Mouse (Mus musculus) megakaryocyte-erythroid progenitor cell, adult 5-6 weeks (primary cell): Measurements from ENCODE around the gene Caln1. TPM values are rescaled to one million over a fixed set of nuclear protein-coding genes. Genes with fewer than 3 reads are reported as not detected.

Experiments
- ATAC-seq: replicated peaks from 2 replicates; pipeline ENCODE4 v1.8.0; 2016; ENCODE audit warnings: mild to moderate bottlenecking, inconsistent platforms; ENCODE audit not compliant: severe bottlenecking, poor library complexity, low FRiP score, low TSS enrichment
- total RNA-seq, 2 experiments: library from RNA; stranded (forward) in 1 of 2; stranded (reverse) in 1 of 2; fragments of 200-1000, 215-1000 nt in 1 of 2; fragments of >200 nt in 1 of 2; fragmentation: Nextera tagmentation in 1 of 2; gene quantifications; 2 replicates each; pipeline ENCODE4 v1.2.3; 2014 to 2017

The Caln1 gene
- total RNA-seq, 2 experiments from 2014 or later = not detected

DNA sequence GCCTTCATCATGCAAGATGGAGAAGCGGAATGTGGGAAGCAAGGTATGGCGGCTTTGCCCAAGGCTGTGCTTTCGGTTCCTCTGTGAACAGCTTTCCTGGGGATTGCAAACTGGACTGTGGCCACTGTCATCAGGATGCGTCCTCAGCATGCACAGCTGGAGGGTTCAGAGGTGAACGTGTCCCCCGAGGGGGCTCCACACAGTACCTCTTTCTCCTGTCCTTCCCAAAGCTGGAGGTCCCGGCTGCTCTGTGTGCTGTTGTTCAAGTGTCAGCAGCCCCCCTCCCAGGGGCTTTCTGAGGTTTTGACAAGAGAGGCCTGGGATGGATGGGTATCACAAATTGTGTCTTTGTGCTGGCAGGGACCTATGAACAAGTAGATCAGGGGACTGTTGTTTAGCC, 17.2 kb downstream of the Caln1 start:
- no peak for ATAC-seq

DNA sequence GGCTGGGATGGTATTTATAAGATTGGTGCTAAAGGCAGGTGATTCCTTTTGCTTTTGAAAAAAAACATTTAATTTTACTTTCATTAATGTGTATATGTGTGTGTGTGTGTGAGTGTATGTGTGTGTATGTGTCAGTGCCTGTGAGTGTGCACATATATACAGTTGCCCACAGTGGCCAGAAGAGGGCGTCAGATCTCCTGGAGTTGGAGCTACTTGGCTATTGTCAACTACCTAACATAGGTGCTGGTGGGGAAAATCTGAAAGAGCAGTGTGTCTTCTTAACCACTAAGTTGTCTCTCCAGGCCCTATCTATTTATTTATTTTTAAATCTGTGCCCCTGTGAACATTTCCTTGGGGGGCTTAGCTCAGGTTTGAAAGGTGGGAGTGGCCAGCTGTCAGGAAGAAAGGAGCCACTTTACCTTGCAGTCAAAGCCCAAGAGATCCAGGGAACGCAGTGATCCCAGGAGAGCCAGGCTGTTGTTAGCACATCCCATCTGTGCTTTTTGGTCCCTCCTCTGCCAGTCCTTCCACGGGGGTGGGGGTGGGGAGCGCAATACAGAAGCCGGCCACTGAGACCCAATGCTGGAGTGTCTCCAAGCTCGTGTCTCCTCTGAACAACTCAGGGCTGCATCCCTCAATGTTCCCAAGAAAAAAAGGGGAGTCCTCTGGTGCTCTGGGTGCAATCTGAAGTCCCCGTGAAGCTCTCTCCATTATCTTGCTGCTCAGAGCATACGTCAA, 24.5 kb downstream of the Caln1 start:
- ATAC-seq = no peak

DNA sequence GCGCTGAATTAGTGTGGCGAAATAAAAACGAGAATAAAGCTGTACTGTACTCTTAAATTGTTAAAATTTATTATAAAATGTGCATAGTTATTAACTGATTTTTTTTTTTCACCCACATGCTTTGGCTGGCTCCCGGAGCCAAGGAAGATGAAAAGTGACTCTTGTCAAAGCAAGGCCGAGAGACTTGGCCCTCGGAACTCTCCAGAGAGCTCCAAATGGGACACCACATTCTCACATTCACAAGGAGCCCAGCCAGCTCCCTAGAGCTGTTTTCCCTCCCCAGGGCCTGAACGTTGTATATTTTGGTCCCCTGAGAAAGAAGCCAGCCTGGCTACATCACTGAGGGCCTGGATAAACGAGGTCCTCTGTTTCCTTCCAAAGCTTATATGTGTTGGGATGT, 25.1 kb downstream of the Caln1 start:
- ATAC-seq = no peak

DNA sequence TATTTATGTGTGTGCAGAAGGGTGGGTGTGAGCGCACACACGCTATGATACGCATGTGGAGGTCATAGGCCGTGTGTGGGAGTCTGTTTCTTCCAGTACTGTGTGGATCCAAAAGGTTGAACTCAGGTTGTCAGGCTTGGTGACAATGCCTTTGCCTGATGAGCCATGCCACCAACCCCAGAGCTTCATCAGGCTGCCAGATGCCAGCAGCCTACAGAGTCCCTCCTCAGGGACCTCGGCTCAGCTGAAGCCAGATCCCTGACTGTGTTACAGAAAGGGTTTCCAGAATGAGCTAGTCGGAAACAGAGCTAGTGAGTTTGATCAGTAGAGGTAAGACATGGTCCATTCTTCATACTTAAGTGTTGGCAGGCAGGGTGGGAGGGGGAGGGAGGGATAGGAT, 25.9 kb downstream of the Caln1 start:
- no peak for ATAC-seq

DNA sequence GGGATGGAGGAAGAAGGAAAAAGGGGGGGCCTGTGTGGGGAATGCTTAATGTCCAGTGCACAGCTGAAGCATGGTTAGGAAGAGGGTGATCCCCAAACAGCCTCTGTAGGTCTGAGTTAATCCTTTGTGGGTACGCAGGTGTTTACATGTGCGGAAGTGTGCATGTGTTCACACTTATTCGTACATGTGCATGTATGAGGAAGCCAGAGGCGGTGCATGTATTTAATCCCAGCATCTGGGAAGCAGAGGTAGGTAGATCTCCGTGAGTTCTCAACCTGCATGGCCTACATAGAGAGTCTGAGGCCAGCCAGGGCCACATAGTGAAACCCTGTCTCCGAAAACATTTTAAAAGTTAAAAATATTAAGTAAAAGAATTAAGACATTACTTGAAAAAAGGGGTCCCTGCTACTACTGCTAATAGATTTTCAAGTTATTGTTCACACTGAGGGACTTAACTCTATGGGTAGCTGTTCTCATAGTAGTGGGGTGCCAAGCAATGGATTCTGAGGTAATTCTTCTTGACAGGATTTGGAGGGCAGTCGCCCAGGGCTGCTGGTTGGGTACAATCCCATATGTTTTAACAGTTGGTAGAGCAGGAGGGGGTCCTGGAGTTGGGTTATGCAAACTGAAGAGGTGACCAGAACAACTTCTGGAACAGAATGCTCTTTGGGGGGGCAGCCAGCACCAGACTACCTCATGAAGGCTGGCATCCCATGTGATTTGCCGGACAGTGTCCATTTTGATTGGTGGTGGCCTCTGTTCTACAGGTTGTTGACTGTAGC, 31.1 kb downstream of the Caln1 start:
- ATAC-seq = no peak

DNA sequence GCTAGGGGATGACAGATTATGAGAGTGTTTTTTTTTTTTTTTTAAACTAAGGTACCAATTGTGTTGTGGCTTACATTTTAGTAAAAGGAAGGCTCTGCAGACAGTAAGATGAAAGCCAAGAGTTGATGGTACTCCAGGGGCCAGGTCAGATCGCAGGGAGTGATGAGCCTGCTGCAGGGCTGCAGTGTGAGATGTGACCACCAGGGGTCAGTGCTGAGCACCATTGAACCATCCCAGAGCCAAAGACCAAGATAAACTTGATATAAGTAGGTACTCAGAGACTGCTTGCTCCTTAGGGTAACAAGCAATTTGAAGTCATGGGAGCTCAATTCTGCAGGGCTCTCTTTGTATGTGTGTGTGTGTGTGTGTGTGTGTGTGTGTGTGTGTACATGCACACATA, 35.9 kb downstream of the Caln1 start:
- peak; percentile 84 for ATAC-seq

DNA sequence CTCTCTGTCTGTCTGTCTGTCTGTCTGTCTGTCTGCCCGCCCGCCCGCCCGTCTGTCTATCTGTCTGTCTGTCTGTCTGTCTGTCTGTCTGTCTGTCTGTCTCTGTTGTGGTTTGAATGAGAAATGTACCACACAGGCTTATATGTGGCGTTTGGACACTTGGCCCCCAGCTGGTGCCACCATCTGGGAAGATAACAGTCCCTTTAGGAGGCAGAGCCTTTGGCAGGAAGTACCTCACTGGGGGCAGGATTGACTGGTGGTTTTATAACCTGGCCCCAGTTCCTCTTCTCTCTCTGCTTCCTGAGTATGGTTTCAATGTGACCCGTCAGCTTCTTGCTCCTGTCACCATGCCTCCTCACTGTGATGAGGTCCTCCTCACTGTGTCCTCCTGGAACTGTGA, 40.5 kb downstream of the Caln1 start:
- no peak for ATAC-seq

DNA sequence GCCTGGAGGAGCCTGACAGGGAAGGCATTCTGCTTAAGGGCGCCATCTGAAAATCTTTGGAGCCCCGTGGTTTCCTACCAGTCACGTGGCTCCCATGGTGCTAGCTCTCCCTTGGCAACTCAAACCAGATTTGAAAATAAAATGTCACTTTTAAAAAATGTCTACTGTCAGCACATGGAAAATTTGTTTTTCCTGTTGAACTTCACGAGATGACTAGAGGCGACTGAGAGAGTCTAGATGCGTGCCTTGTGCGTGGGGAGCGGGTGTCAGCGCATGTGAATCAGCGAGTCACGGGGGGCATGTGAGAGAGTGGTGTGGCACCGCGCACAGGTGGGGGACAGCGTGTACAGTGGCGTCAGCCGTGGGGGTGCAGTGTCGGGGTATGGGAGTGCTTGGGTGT, 42.3 kb downstream of the Caln1 start:
- ATAC-seq = no peak

DNA sequence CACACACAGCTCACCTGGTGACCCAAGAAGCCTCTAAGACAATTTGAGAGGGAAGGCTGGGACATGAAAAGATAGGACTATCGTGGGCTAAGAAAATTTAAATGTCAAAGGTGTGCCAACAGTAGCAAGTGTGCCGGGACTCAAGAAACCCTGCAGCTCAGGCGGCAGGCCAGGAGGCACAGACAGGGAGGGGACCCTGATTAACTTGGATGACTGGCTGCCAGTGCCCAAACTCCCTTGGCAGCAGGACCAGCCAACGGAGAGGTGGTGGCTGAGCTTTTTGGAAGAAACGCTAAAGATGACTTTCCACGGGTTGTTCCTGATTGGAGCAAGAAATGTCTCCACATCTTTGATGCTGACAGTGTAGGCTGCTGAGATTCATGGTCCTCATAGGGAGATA, 78.2 kb downstream of the Caln1 start:
- no peak for ATAC-seq

DNA sequence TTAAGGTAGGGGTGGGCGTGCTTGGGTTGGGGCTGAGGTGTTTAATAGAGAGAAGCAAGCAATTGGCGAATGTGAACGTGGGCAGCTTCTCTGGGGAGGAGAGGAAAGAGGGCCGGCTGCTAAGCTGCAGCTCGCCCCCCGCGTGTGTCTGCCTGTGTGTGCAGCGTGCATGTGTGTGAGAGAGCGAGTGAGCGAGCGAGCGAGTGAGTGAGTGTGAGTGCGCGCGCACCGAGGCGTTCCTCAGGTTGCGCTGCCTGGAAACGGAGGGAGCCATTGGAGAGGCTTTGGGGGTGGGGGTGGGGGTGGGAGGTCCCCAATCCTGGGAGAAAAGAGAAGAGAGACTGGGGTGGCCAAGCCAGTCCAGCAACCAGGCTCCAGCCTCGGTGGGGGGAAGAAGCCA, 79.2 kb downstream of the Caln1 start:
- no peak for ATAC-seq

DNA sequence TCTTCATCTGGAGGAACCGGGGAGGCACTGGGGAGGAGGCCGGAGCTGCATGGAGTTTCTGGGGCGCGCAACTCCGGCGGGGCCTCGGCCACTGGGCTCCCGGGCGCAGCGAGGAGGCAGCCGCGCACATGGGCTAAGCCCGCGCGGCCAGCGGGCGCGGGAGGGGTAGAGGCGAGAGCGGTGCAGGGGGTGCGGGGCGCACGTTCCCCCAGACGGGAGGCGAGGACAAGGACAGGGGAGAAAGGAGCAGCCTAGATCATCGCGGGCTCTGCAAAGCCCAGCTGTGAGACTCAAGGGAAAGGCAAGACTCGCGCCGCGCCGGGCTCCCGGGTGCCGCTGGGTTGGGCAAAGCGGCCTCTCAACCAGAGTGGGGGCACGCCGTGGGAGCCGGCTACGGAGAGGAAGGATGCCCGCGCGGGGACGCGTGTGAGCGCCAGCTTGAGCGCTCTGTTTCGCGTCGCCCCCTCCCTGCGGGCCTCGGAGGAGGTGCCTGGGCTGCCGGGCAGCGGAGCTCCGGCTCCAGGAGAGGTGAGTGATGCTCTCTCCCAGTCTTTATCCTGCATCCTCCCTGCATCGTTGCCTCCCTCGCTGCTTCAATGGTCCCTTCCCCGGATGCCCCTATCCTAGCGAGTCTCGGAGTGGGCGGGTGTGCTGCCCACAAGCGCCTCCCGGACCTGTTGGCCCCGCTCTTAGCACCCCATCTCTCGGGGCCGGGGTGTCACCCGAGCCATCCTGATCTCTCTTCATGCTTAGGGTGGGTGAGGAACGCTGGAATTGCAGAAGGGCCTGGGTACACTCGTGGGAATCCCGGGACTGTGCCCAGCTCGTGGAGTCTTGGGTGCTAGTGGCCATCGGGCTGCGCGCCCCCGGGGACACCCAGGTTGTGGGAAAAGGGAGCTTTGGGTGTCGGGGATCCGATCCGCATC, 79.9 kb downstream of the Caln1 start:
- ATAC-seq = no peak

DNA sequence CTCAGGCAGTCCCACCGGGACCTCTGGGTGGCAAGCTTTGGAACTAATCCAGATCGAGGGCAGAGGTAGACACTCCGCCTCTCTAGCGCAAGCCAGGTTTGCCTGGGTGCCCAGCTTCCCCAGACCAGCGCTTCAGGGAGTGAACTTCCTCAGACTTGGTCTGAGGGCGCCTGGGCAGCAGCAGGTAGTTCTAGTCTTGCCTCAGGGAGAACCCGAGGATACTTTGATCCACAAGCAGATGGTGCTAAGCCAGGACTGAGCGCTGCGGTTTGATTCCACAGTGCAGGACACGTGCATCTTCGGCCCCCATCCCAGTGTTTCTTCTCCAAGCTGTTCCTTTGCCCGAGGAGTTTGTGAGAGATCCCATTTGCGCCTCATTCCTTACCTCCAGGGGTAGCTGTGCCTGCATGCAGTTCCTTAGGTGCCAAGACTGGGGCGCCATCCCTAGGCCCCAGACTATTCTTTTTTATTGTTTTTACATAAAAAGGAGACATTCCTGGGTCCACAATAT, 80.8 kb downstream of the Caln1 start:
- ATAC-seq = no peak

DNA sequence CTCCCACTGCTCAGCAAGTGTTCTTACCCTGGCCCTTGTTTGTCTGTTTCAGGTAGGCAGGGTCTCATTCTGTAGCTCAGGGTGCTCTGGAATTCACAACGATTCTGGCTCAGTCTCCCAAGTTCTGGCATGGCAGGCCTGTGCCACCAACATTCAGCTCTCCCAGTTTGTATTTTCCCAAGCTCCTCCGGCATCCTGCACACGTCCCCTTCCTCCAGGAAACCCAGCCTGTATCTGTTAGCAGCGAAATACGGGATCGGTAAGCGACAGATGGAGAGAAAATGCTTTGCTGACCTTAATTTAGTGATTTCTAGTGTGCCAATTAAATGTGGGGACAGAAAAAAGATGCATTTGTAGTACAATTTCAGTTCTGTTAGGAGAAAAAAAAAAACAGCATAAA, 88.8 kb downstream of the Caln1 start:
- no peak for ATAC-seq

DNA sequence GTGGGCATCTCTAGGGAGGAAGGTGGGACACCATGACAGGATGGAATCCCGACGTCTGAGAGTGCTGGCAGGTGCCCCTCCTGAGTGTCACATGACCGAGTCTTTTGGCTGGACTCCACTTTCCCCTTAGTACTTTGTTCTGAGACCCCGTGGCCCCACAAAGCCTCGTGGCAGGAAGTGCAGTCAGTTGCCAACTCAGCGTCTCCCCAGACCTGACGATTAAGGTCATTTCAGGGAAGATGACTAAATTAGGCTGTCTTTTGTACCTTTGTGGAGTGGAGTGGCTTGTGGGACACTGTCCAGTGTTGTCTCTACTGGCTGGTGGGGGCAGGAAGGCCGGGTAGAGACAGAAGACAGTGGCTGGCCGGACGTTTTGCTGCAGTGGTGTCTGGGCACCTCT, 103.0 kb downstream of the Caln1 start:
- no peak for ATAC-seq

DNA sequence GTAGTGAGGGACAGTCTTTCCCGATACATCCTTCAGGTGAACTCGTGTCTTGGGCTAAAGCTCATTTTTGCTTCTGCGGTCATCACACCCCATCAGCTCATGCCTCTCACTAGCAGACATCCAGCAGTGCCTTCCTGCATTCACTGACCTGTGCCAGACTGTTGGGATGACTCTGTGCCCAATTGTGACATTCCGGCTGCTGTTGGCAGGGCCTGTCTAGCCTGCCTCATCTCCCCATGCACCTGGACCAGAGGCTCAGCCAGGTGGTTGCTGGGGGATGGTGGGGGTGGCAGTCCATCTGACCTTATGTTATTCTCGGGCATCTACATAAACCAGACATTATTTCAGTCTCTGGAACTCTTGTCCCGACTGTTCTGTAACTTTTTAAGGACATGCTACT, 105.6 kb downstream of the Caln1 start:
- ATAC-seq = no peak

DNA sequence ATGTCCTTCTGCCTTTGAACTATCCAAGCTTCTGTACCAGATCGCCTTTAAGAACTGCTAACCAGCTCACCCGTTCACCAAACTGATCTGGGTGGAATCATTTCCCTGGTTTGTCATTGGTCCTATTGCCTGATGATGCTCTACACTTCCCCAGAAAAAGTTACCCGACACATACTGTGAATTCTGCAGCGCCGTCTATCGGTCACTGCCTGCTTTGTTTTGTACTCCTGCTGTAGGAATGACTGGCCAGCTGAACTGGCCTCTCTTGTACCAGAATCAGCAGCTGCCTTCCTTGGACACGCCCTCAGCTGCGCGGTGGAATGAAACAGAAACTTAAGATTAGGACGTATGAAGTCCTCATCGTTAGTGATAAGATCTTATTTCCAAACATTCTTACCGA, 107.5 kb downstream of the Caln1 start:
- ATAC-seq = no peak

DNA sequence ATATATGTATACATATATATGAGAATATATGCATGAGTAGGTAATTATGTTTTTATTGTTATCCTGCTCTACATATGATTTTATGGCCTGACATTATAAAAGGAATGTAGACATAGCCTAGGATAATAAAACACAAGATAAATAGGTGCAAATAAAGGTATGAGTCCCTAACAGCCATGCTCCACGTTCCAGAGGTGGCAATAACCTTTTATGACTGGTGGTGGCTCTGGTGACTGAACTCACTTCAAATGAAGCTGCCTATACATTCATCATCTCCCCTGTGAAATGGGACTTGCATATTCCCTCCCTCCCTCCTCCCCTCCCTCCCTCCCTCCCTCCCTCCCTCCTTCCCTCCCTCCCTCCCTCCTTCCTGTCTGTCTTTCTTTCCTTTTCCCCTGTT, 111.0 kb downstream of the Caln1 start:
- ATAC-seq = no peak

DNA sequence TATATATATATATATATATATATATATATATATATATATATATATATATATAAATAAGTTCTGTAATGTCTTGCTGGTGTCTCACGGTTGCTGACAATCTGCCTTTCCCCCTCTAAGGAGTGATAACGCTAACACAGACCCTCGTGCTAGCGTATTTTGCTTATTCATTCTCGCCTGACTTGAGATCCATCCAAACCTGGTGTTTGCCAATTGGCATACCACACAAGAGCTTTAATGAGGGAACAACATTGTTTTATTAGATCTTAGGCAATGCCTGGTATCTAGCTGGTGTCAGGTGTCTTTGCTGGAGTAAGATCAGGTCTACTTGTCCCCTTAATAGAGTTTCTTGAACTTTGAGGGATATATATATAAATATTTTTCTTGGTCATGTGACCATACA, 122.2 kb downstream of the Caln1 start:
- no peak for ATAC-seq

DNA sequence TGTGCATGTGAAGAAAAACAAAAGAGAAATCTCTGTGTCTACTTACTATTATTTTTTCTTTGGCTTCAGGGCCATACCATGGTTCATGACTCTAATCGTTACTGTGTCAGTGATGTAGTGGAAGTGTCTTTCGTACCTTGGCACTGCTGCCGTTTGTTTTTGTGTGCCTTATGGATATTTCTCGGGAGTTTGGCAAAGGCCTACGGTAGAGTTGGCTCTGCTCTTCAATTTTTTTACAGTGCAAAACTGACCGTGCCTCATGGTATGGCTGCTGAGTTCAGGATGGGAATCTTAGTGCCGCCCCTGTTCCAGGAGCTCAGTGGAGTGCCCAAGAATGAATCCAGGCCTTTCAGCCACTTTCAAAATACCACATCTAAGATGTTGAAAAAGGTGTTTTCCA, 123.0 kb downstream of the Caln1 start:
- ATAC-seq = no peak

DNA sequence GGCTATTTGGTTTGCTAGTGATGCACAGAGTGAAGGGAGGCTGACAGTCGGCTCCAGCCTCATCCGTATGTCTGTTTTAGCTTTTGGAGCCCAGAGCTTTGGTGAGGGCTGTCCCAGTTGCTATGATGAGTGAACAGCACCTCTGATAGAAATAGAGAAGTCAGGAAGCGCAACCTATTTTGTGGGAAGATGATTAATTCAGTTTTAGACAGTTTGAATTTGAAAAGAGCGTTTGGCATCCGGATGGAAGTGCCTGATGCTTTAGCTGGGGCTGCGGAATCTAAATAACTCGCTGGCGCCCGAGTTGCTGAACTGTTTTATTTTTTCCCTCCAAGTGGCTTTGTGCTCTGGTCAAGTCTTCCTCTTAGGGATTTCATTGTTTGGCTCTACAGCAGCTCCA, 133.3 kb downstream of the Caln1 start:
- no peak for ATAC-seq
